Mouse (Mus musculus): ENCODE data around the gene Zkscan14.
"Not testable (repeated sequence)": the region's sequence is repeated elsewhere in the genome, so short reads cannot be mapped to it uniquely, and the experiment has no call there.

DNA sequence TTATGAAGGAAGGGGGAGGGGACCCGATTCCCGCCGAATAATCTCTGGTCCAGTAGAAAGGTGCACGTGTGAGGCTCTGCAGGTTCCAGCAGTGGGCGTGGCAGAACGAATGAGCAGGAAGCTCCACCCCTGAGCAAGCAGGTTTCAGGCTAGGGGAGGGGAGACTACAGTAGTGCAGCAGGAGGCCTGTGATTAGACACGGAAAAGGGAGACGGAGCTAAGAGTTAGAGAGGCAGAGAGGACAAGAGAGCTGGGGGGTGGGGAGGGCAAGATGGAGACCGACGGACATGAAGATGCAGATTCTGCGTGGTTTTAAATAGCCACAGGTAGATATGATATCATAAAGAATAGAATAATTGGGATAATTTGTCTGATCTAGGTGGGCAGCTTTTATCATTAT lies 6.7 kb upstream of the Zkscan14 start:
- TF ChIP-seq CTCF, EP300 (IDR thresholded peaks at IDR 0.05; ENCODE audit: low read depth): not testable (repeated sequence)
